Mouse (Mus musculus) heart, postnatal 0 days (tissue): ENCODE measurements around the gene Ttc7b.

Experiments
- CTCF ChIP-seq: IDR thresholded peaks from 2 replicates; pipeline ENCODE4 v1.5.1; 2016; ENCODE audit warnings: antibody characterized with exemption, control low read depth, low read depth
- EP300 ChIP-seq: IDR thresholded peaks from 2 replicates; pipeline ENCODE4 v1.6.1; 2016; ENCODE audit warnings: antibody characterized with exemption, low read depth

GRCm38 (mm10) chr12:100331806-100332205 is 188.8 kb downstream of the Ttc7b start:
- TF ChIP-seq CTCF: no peak
- no peak for TF ChIP-seq EP300
